Mouse (Mus musculus): ENCODE results near the gene Purb. TPM values are rescaled to one million over a fixed set of nuclear protein-coding genes. Genes with fewer than 3 reads are reported as not detected.

Gene Purb
- total and polyA plus RNA-seq, 3 experiments, result 19.3 to 45.2 (median 42.4) TPM

DNA sequence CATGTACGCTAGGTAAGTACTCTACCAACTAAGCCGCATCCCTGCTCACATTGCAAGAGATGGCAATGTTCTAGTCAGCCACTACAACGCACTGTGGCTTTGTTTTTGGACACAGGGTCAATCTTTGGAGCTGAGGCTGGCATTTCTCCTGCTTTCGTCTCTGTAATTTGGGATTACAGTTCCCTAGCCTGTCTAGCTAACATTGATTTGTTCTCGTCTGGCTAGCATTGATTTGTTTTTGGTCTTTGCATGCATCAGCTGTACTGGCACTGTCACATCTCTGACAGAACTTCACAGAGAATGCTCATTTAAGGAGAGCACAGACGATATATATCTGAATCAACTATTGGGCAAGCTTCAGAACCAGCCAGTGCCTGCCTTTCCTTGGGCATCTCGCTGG is 45.5 kb downstream of the Purb start:
- no peaks in the 10 kb centered on the region for H3K79me2 ChIP-seq (replicated peaks; ENCODE audit: control insufficient read depth, extremely low read depth, insufficient read depth, poor library complexity, severe bottlenecking)
- H3K36me3 ChIP-seq (replicated peaks in 1 of 2; ENCODE audit: control insufficient read depth in 1 of 2, insufficient read depth in 1 of 2, low read length in 1 of 2), result peaks cover 46 to 83% of the 10 kb centered on the region in 2 experiments
- no peak overlapping the region for H3K4me2 ChIP-seq (ENCODE audit: insufficient read depth, low read depth, poor library complexity, severe bottlenecking)
- H3K27ac ChIP-seq (ENCODE audit: insufficient read depth, low read depth), result no peak overlapping the region
- in situ Hi-C loops (cut with MboI; ENCODE audit: low pct_ligation_motif_present, low pct_unique_long_range_greater_than_20kb, low sequenced_read_pairs) (no loop called here), dilution Hi-C loops (cut with MboI; ENCODE audit: extremely low pct_ligation_motif_present, extremely low pct_unique_long_range_greater_than_20kb, low sequenced_read_pairs) (no loop called here)
- no peak for TF ChIP-seq MEF2A (IDR thresholded peaks at IDR 0.05; ENCODE audit: borderline replicate concordance, low read depth, low read length)
- TF ChIP-seq GABPA (IDR thresholded peaks at IDR 0.05; ENCODE audit: insufficient replicate concordance, low read depth, low read length), result no peak
- TF ChIP-seq TBP (conservative IDR thresholded peaks at IDR 0.05; ENCODE audit: low read depth, low read length), result no peak
- no peak for TF ChIP-seq PAX5 (IDR thresholded peaks at IDR 0.05; ENCODE audit: low read length)
- TF ChIP-seq ZMIZ1 (IDR thresholded peaks at IDR 0.05; ENCODE audit: low read depth, low read length), result no peak
- TF ChIP-seq MYC (IDR thresholded peaks at IDR 0.05; ENCODE audit: low read depth, low read length), result no peak
- no peak for TF ChIP-seq UBTF (IDR thresholded peaks at IDR 0.05; ENCODE audit: low read depth, low read length)
- TF ChIP-seq ZC3H11A (IDR thresholded peaks at IDR 0.05; ENCODE audit: low read depth, low read length), result no peak
- TF ChIP-seq ELF1 (IDR thresholded peaks at IDR 0.05; ENCODE audit: low read depth, low read length), result no peak
- no peak for TF ChIP-seq SMC3 (IDR thresholded peaks at IDR 0.05; ENCODE audit: low read depth, low read length)
- no peak for TF ChIP-seq JUN (IDR thresholded peaks at IDR 0.05; ENCODE audit: insufficient read depth, low read depth, low read length)
- no peak for TF ChIP-seq ZNF384 (IDR thresholded peaks at IDR 0.05; ENCODE audit: low read depth, low read length)
- no peak for TF ChIP-seq POLR2AphosphoS2 (IDR thresholded peaks at IDR 0.05; ENCODE audit: low read depth, low read length)
- no peak for TF ChIP-seq RCOR1 (conservative IDR thresholded peaks at IDR 0.05; ENCODE audit: low read depth, low read length)
- TF ChIP-seq RAD21 (IDR thresholded peaks at IDR 0.05; ENCODE audit: low read depth, low read length), result no peak
- no peak for TF ChIP-seq ETS1 (conservative IDR thresholded peaks at IDR 0.05; ENCODE audit: low read depth, low read length)
- H3K9ac ChIP-seq (ENCODE audit: insufficient read depth, low read depth), result no peak overlapping the region
- no peak overlapping the region for H3K4me3 ChIP-seq (replicated peaks in 1 of 3; ENCODE audit: low read depth in 2 of 3, low read length in 2 of 3, poor library complexity in 1 of 3)
- H3K4me1 ChIP-seq (ENCODE audit: control insufficient read depth in 1 of 2, insufficient read depth in 2 of 2), result no peaks in the 10 kb centered on the region
- no peaks in the 10 kb centered on the region for H3K9me3 ChIP-seq (replicated peaks; ENCODE audit: low read length)
- no peak for DNase-seq (ENCODE audit: extremely low read depth)
- no peaks in the 10 kb centered on the region for H3K27me3 ChIP-seq (replicated peaks)

DNA sequence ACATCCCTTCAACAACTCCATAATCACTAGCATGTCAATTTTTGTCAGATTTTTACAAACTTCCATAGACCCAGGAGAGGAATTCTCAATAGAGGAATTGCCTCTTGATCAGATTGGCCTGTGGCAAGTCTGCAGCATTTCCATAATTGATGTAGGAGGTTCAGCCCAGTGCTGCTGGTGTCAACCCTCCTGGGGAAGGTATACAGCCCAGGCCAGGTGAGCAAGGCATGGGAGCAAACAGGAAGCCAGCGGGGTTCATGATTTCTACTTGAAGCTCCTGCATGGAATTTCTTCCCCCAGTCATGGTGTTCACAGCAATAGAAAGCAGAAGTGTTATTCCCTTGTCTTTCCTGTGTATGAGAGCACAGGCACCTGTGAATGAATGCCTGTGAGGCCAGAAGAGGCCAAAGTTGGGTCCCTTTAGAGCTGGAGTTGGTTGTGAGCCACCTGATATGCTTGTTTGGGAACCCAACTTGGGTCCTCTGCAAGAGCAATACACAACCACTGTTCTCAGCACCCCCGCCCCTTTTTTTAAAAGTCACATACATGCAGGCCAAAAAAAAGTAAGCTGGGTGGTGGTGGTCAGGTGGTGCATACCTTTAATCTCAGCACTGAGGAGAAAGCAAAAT is 54.9 kb downstream of the Purb start:
- Histone ChIP-seq H3K36me3 (replicated peaks in 1 of 2; ENCODE audit: control insufficient read depth in 1 of 2, insufficient read depth in 1 of 2, low read length in 1 of 2) (peaks cover 40 to 54% of the 10 kb centered on the region in 2 experiments), H3K4me1 (ENCODE audit: control insufficient read depth in 1 of 2, insufficient read depth in 2 of 2) (peaks cover 0 to 25% of the 10 kb centered on the region in 2 experiments; a peak in 3 of 4 replicates), H3K9me3 (replicated peaks; ENCODE audit: low read length) (no peaks in the 10 kb centered on the region), H3K27ac (ENCODE audit: insufficient read depth, low read depth) (no peak overlapping the region), H3K4me3 (replicated peaks in 1 of 3; ENCODE audit: low read depth in 2 of 3, low read length in 2 of 3, poor library complexity in 1 of 3) (no peak overlapping the region), H3K4me2 (ENCODE audit: insufficient read depth, low read depth, poor library complexity, severe bottlenecking) (no peak overlapping the region), H3K79me2 (replicated peaks; ENCODE audit: control insufficient read depth, extremely low read depth, insufficient read depth, poor library complexity, severe bottlenecking) (peaks cover 33% of the 10 kb centered on the region), H3K27me3 (replicated peaks) (no peaks in the 10 kb centered on the region), H3K9ac (ENCODE audit: insufficient read depth, low read depth) (no peak overlapping the region)
- peak; percentile 53 for DNase-seq (ENCODE audit: extremely low read depth)
- TF ChIP-seq POLR2AphosphoS2 (IDR thresholded peaks at IDR 0.05; ENCODE audit: low read depth, low read length) (peak; percentile 99), POLR2A (IDR thresholded peaks at IDR 0.05; ENCODE audit: low read depth, low read length) (peak; percentile 60), MAZ (IDR thresholded peaks at IDR 0.05; ENCODE audit: low read depth, low read length) (0 out of 2 replicates have a peak, but pooled peaks have one; percentile 22), ZMIZ1 (IDR thresholded peaks at IDR 0.05; ENCODE audit: low read depth, low read length) (peak; percentile 89), CTCF (conservative IDR thresholded peaks at IDR 0.05 in 1 of 2, IDR thresholded peaks at IDR 0.05 in 1 of 2; ENCODE audit: low read depth in 2 of 2, low read length in 2 of 2) (no peak), EP300 (IDR thresholded peaks at IDR 0.05; ENCODE audit: low read length) (peak; percentile 3; the same call in 1 of the 2 replicates), MEF2A (IDR thresholded peaks at IDR 0.05; ENCODE audit: borderline replicate concordance, low read depth, low read length) (no peak), CHD2 (IDR thresholded peaks at IDR 0.05; ENCODE audit: low read length) (peak; percentile 71)
- dilution Hi-C loops (cut with MboI; ENCODE audit: extremely low pct_ligation_motif_present, extremely low pct_unique_long_range_greater_than_20kb, low sequenced_read_pairs) (no loop called here), in situ Hi-C loops (cut with MboI; ENCODE audit: low pct_ligation_motif_present, low pct_unique_long_range_greater_than_20kb, low sequenced_read_pairs) (no loop called here)
